Mouse (Mus musculus): ENCODE measurements around the gene Nfe2l2. TPM values are rescaled to one million over a fixed set of nuclear protein-coding genes. Genes with fewer than 3 reads are reported as not detected.

The Nfe2l2 gene
- total RNA-seq, 2 experiments from 2014 or later, result 66.7 to 70.2 TPM

DNA sequence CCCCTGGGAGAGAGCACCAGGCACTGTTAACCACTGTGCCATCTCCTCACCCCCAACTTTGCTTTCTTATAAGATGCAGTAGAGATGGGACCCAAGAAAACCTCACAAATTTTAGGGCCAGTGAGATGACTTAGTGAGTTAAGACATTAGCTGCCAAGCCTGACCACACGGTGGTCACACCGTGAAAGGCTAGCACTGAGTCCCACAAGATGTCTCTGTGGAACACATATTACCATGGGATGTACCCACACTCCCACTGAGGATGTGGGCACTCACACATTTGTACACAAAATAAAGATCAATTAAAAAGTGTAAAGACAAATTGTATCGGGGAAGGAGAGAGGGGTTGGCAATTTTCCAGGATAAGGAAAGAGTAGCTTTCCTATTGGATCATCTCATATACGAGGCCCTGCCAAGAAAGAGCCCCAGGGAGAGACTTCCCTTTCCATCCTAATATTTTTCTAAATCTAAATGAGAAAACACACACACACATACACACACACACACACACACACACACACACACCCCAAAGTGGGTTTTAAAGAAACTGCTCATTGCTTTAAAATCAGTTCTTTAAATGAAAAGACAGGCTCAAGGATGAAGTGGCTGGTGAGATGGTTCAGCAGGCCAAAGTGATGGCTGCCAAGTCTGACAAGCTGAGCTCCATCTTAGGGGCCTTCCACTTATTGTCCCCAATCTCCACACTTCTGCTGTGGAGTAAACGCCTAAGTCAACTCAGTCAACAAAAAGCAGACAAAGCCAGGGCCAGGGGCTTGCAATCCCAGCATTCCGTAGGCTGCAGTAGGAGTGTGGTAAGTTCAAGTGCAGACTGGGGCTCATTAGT, 77.6 kb downstream of the Nfe2l2 start:
- DNase-seq, result no peak
- intact Hi-C loops (cut with DNase I), result no loop called here

Small RNA genes lying within 50 kb of the gene (microRNA-seq; reads per million reads assigned to microRNA genes)
- gene Gm24574 (ENCODE audit: borderline number of aligned reads in 2 of 2), result 0 to 0.67 reads per million in 2 experiments

Other genes starting within 250 kb of the Nfe2l2 start
- 100 to 1,000 TPM; 137 to 165 TPM for gene Hnrnpa3, start 45.4 kb downstream of the Nfe2l2 start, total RNA-seq (2021)
- 10 to 100 TPM; 26.6 to 34.3 TPM for gene Agps, start 127.5 kb upstream of the Nfe2l2 start, total RNA-seq (2021)
- 10 to 100 TPM; 16.2 to 20.1 TPM for gene Ttc30b, start 233.9 kb upstream of the Nfe2l2 start, total RNA-seq (2021)

Data from heart, postnatal 36 days (tissue).